ENCODE assay signal across 8 mouse cellular contexts in genomic region chr12:85341131-85341530, GRCm38 (mm10). TPM values are rescaled to one million over a fixed set of nuclear protein-coding genes. Genes with fewer than 3 reads are reported as not detected.
DNase-seq lines count a peak whose midpoint lies in the region; ATAC-seq lines count a peak whose summit lies in the region.

No protein-coding gene starts in this region.

- H3K27me3 ChIP-seq in neural tube, embryonic 15.5 days (replicated peaks), result no peaks in the 10 kb centered on the region

- peak; percentile 39 for DNase-seq in adrenal gland, postnatal 14 days
- no peak for DNase-seq in adrenal gland, adult 18-20 months (ENCODE audit: low spot score in 2 of 2)
- DNase-seq in left cerebral cortex, postnatal 14 days (ENCODE audit: low spot score in 2 of 2), result peak; percentile 59 to 83
- no peak for DNase-seq in left cerebral cortex, adult 8-10 months (ENCODE audit: low spot score in 2 of 2)
- DNase-seq in c-Kit-positive CD71-positive TER-119-positive erythroid progenitor cells, embryonic 14.5 days (ENCODE audit: low spot score), result peak; percentile 63
- DNase-seq in induced T-regulatory cell, adult 2 months (ENCODE audit: low read depth), result peak; percentile 91
- DNase-seq in layer of hippocampus, adult 8-10 months (ENCODE audit: low spot score in 2 of 2), result no peak

- no peaks in the 10 kb centered on the region for H3K9me3 ChIP-seq in neural tube, embryonic 15.5 days (replicated peaks)

- peaks cover 9% of the 10 kb centered on the region; the same call in 1 of the 2 replicates for H3K36me3 ChIP-seq in neural tube, embryonic 15.5 days

- peaks cover 18% of the 10 kb centered on the region for H3K4me1 ChIP-seq in neural tube, embryonic 15.5 days

- ATAC-seq in neural tube, embryonic 15.5 days (ENCODE audit: low FRiP score), result no peak

- H3K4me2 ChIP-seq in neural tube, embryonic 15.5 days, result no peak overlapping the region

- 58% methylated on average over 1 of the region's 1 CpGs for WGBS in neural tube, embryonic 15.5 days

- H3K4me3 ChIP-seq in neural tube, embryonic 15.5 days (replicated peaks), result no peak overlapping the region

- H3K27ac ChIP-seq in neural tube, embryonic 15.5 days (replicated peaks), result peak overlapping the region; percentile 61; the same call in 1 of the 2 replicates

- intact Hi-C loops in left cerebral cortex, postnatal 14 days (cut with DNase I), result loop anchor here (2.0 kb wide), 1 partner anchor 152 kb away; no protein-coding TSS in a partner anchor

- no peak overlapping the region for H3K9ac ChIP-seq in neural tube, embryonic 15.5 days (replicated peaks)

RNA-seq across cellular contexts. Expression of gene Nek9, which starts 2.0 kb away (rescaled TPM):
- total RNA-seq in adrenal gland, postnatal 14 days (2021), result 65.7 and 66.2 TPM in 2 replicates
- 10 to 100 TPM; 90.7 to 95.5 TPM for total RNA-seq in adrenal gland, adult 18-20 months (2021)
- 10 to 100 TPM; 25.1 to 26.4 TPM for total RNA-seq in left cerebral cortex, postnatal 14 days (2021)
- 10 to 100 TPM; 37.2 to 40.5 (median 38.7) TPM for total RNA-seq in left cerebral cortex, adult 8-10 months (2022)
- polyA plus RNA-seq in neural tube, embryonic 15.5 days (2015; fragmentation: Nextera tagmentation; extraction: Ambion mirVana), result 9.5 and 12.2 TPM in 2 replicates
- 10 to 100 TPM; 39.8 to 42.3 (median 41.1) TPM for total RNA-seq in layer of hippocampus, adult 8-10 months (2022)

RNA-seq across cellular contexts. Expression of gene Tmed10, which starts 33.5 kb away (rescaled TPM):
- 236 and 243 TPM in 2 replicates for total RNA-seq in adrenal gland, postnatal 14 days (2021)
- total RNA-seq in adrenal gland, adult 18-20 months (2021), result 100 to 1,000 TPM; 234 to 328 TPM
- 100 to 1,000 TPM; 157 to 161 TPM for total RNA-seq in left cerebral cortex, postnatal 14 days (2021)
- 100 to 1,000 TPM; 169 to 181 (median 175) TPM for total RNA-seq in left cerebral cortex, adult 8-10 months (2022)
- 212 and 223 TPM in 2 replicates for polyA plus RNA-seq in neural tube, embryonic 15.5 days (2015; fragmentation: Nextera tagmentation; extraction: Ambion mirVana)
- total RNA-seq in layer of hippocampus, adult 8-10 months (2022), result 100 to 1,000 TPM; 154 to 177 (median 170) TPM

RNA-seq across cellular contexts. Expression of gene Zc2hc1c, which starts 52.7 kb away (rescaled TPM):
- total RNA-seq in adrenal gland, postnatal 14 days (2021), result 0.98 and 1.1 TPM in 2 replicates
- 1 to 10 TPM; 1.8 to 2.1 TPM for total RNA-seq in adrenal gland, adult 18-20 months (2021)
- 1 to 10 TPM; 1.4 to 1.5 TPM for total RNA-seq in left cerebral cortex, postnatal 14 days (2021)
- total RNA-seq in left cerebral cortex, adult 8-10 months (2022), result 1 to 10 TPM; 2.6 to 3.3 (median 3.0) TPM
- polyA plus RNA-seq in neural tube, embryonic 15.5 days (2015; fragmentation: Nextera tagmentation; extraction: Ambion mirVana), result 1.4 TPM in 2 replicates
- 1 to 10 TPM; 1.6 to 2.2 (median 1.9) TPM for total RNA-seq in layer of hippocampus, adult 8-10 months (2022)

RNA-seq across cellular contexts. Expression of gene Acyp1, which starts 52.9 kb away (rescaled TPM):
- 31.5 and 38.3 TPM in 2 replicates for total RNA-seq in adrenal gland, postnatal 14 days (2021)
- 10 to 100 TPM; 30.1 to 37.4 TPM for total RNA-seq in adrenal gland, adult 18-20 months (2021)
- total RNA-seq in left cerebral cortex, postnatal 14 days (2021), result 10 to 100 TPM; 35.2 to 35.5 TPM
- total RNA-seq in left cerebral cortex, adult 8-10 months (2022), result 10 to 100 TPM; 28.9 to 36.7 (median 30.1) TPM
- polyA plus RNA-seq in neural tube, embryonic 15.5 days (2015; fragmentation: Nextera tagmentation; extraction: Ambion mirVana), result 53.3 and 53.5 TPM in 2 replicates
- 10 to 100 TPM; 22.7 to 37.1 (median 30.9) TPM for total RNA-seq in layer of hippocampus, adult 8-10 months (2022)

Comparison
In these comparisons a context has a peak if more than half of its experiments do, and no peak if none do; other contexts are left out.
1. DNase-seq: peak in adrenal gland, postnatal 14 days (single experiment), left cerebral cortex, postnatal 14 days (2 of 2), c-Kit-positive CD71-positive TER-119-positive erythroid progenitor cells, embryonic 14.5 days (single experiment) and induced T-regulatory cell, adult 2 months (single experiment); none in adrenal gland, adult 18-20 months (0 of 2), left cerebral cortex, adult 8-10 months (0 of 2) and layer of hippocampus, adult 8-10 months (0 of 2).